ENCODE assay signal across 27 mouse cellular contexts in genomic region chr13:30681866-30682265, GRCm38 (mm10). TPM values are rescaled to one million over a fixed set of nuclear protein-coding genes. Genes with fewer than 3 reads are reported as not detected.
A peak's percentile ranks its signal among the peaks of the same experiment; 100 is the strongest.
DNase-seq lines count a peak whose midpoint lies in the region; ATAC-seq and TF ChIP-seq lines count a peak whose summit lies in the region.
"Had no signal": no experiment of that assay in that cellular context is flagged by ENCODE, and none has a peak within 500 bp of the region (broad histone marks: within the 10 kb centered on the region; RNA-seq: fewer than 3 reads in every experiment).

No protein-coding gene starts in this region.

- H3K36me3 ChIP-seq in CH12.LX (replicated peaks in 1 of 2; ENCODE audit: control insufficient read depth in 1 of 2, insufficient read depth in 1 of 2, low read length in 1 of 2) = peaks cover 11 to 36% of the 10 kb centered on the region in 2 experiments
- H3K36me3 ChIP-seq: forebrain, embryonic 12.5 days; limb, embryonic 10.5 days; limb, embryonic 15.5 days; liver, embryonic 13.5 days; neural tube, embryonic 12.5 days had no signal

- peak overlapping the region; percentile 71 for H3K27ac ChIP-seq in CH12.LX (ENCODE audit: insufficient read depth, low read depth)
- H3K27ac ChIP-seq in embryonic fibroblast, embryonic 13.5 days (ENCODE audit: insufficient read depth, low read length) = peak overlapping the region; percentile 16; the same call in 1 of the 2 replicates
- H3K27ac ChIP-seq: forebrain, embryonic 12.5 days; limb, embryonic 10.5 days; liver, embryonic 13.5 days; neural tube, embryonic 12.5 days had no signal

- TF ChIP-seq CTCF in CH12.LX (conservative IDR thresholded peaks at IDR 0.05 in 1 of 2, IDR thresholded peaks at IDR 0.05 in 1 of 2; ENCODE audit: low read depth in 2 of 2, low read length in 2 of 2) = no peak
- TF ChIP-seq CTCF in embryonic fibroblast, embryonic 13.5 days (IDR thresholded peaks at IDR 0.05; ENCODE audit: borderline replicate concordance, insufficient read depth, low read length) = no peak

- dilution Hi-C loops in CH12.LX (cut with MboI; ENCODE audit: extremely low pct_ligation_motif_present, extremely low pct_unique_long_range_greater_than_20kb, low sequenced_read_pairs) = no loop called here

- TF ChIP-seq RAD21 in CH12.LX (IDR thresholded peaks at IDR 0.05; ENCODE audit: low read depth, low read length) = no peak

- H3K9ac ChIP-seq in CH12.LX (ENCODE audit: insufficient read depth, low read depth) = 0 out of 2 replicates have a peak overlapping the region, but pooled peaks have one; percentile 7
- H3K9ac ChIP-seq: forebrain, embryonic 12.5 days; forebrain, postnatal 0 days; limb, embryonic 15.5 days; liver, embryonic 13.5 days; neural tube, embryonic 12.5 days had no signal

- no peak overlapping the region for H3K4me2 ChIP-seq in CH12.LX (ENCODE audit: insufficient read depth, low read depth, poor library complexity, severe bottlenecking)
- H3K4me2 ChIP-seq: forebrain, embryonic 12.5 days; limb, embryonic 15.5 days; liver, embryonic 13.5 days; midbrain, embryonic 11.5 days; neural tube, embryonic 12.5 days had no signal

- H3K79me2 ChIP-seq in CH12.LX (replicated peaks; ENCODE audit: control insufficient read depth, extremely low read depth, insufficient read depth, poor library complexity, severe bottlenecking) = 0 out of 2 replicates have a peak, but pooled peaks cover 2% of the 10 kb centered on the region

- peaks cover 3% of the 10 kb centered on the region for H3K9me3 ChIP-seq in CH12.LX (replicated peaks; ENCODE audit: low read length)
- H3K9me3 ChIP-seq: forebrain, embryonic 12.5 days; limb, embryonic 10.5 days; limb, embryonic 15.5 days; liver, embryonic 13.5 days; neural tube, embryonic 12.5 days had no signal

- no peak for TF ChIP-seq POLR2A in CH12.LX (IDR thresholded peaks at IDR 0.05; ENCODE audit: low read depth, low read length)
- no peak for TF ChIP-seq POLR2A in embryonic fibroblast, embryonic 13.5 days (IDR thresholded peaks at IDR 0.05; ENCODE audit: low read depth, low read length)

- in situ Hi-C loops in CH12.LX (cut with MboI; ENCODE audit: low pct_ligation_motif_present, low pct_unique_long_range_greater_than_20kb, low sequenced_read_pairs) = no loop called here

- DNase-seq in CD4-positive helper T cell, adult 2 months (ENCODE audit: low read depth, low spot score) = peak; percentile 84
- DNase-seq in CH12.LX (ENCODE audit: extremely low read depth) = no peak
- DNase-seq in cerebellum, postnatal 10 days = no peak
- no peak for DNase-seq in adrenal gland, adult (ENCODE audit: inconsistent age in 2 of 2, low spot score in 1 of 2)
- no peak for DNase-seq in testis, postnatal 10 days (ENCODE audit: low spot score)
- DNase-seq: adrenal gland, postnatal 14 days; cerebellum, adult 11 months; cerebellum, postnatal 14 days; forebrain, postnatal 0 days; gastrocnemius, postnatal 10 days; heart, postnatal 14 days; kidney, adult 9 months; kidney, postnatal 10 days; liver, embryonic 13.5 days; lung, adult 18-20 months; lung, postnatal 10 days; thymus, postnatal 36 days had no signal

- no peak for TF ChIP-seq EP300 in CH12.LX (IDR thresholded peaks at IDR 0.05; ENCODE audit: low read length)

- peak; percentile 45; the same call in 1 of the 2 replicates for ATAC-seq in neutrophil, adult 5-6 weeks (ENCODE audit: extremely low read depth, insufficient number of reproducible peaks, low FRiP score, poor library complexity, severe bottlenecking)
- ATAC-seq: forebrain, postnatal 0 days; hindbrain, embryonic 16.5 days; intestine, embryonic 16.5 days; midbrain, embryonic 16.5 days had no signal

- no peaks in the 10 kb centered on the region for H3K27me3 ChIP-seq in CH12.LX (replicated peaks)
- H3K27me3 ChIP-seq: forebrain, embryonic 12.5 days; limb, embryonic 15.5 days; liver, embryonic 13.5 days; neural tube, embryonic 12.5 days had no signal

- H3K4me1 ChIP-seq in CH12.LX (ENCODE audit: control insufficient read depth in 1 of 2, insufficient read depth in 2 of 2) = peaks cover 53 to 75% of the 10 kb centered on the region in 2 experiments
- no peaks in the 10 kb centered on the region for H3K4me1 ChIP-seq in embryonic fibroblast, embryonic 13.5 days (ENCODE audit: control insufficient read depth, insufficient read depth, low read length)
- H3K4me1 ChIP-seq: forebrain, embryonic 12.5 days; limb, embryonic 10.5 days; limb, embryonic 15.5 days; liver, embryonic 13.5 days; neural tube, embryonic 12.5 days had no signal

- H3K4me3 ChIP-seq in CH12.LX (replicated peaks in 1 of 3; ENCODE audit: low read depth in 2 of 3, low read length in 2 of 3, poor library complexity in 1 of 3) = no peak overlapping the region
- H3K4me3 ChIP-seq in embryonic fibroblast, embryonic 13.5 days (ENCODE audit: insufficient read depth, low read length) = no peak overlapping the region
- H3K4me3 ChIP-seq: forebrain, embryonic 12.5 days; limb, embryonic 10.5 days; limb, embryonic 15.5 days; liver, embryonic 13.5 days; neural tube, embryonic 12.5 days had no signal

TF ChIP-seq in CH12.LX, 34 proteins besides CTCF, POLR2A, EP300 and RAD21:
- TF ChIP-seq USF2 (conservative IDR thresholded peaks at IDR 0.05; ENCODE audit: low read depth, low read length) = no peak
- no peak for TF ChIP-seq MAX (IDR thresholded peaks at IDR 0.05; ENCODE audit: low read length)
- no peak for TF ChIP-seq PAX5 (IDR thresholded peaks at IDR 0.05; ENCODE audit: low read length)
- no peak for TF ChIP-seq MYC (IDR thresholded peaks at IDR 0.05; ENCODE audit: low read depth, low read length)
- no peak for TF ChIP-seq UBTF (IDR thresholded peaks at IDR 0.05; ENCODE audit: low read depth, low read length)
- TF ChIP-seq SIN3A (IDR thresholded peaks at IDR 0.05; ENCODE audit: low read length) = no peak
- no peak for TF ChIP-seq CHD1 (IDR thresholded peaks at IDR 0.05; ENCODE audit: low read depth, low read length)
- no peak for TF ChIP-seq SMC3 (IDR thresholded peaks at IDR 0.05; ENCODE audit: low read depth, low read length)
- TF ChIP-seq IRF4 (IDR thresholded peaks at IDR 0.05; ENCODE audit: low read depth, low read length) = no peak
- TF ChIP-seq ETS1 (conservative IDR thresholded peaks at IDR 0.05; ENCODE audit: low read depth, low read length) = no peak
- no peak for TF ChIP-seq ZKSCAN1 (IDR thresholded peaks at IDR 0.05; ENCODE audit: borderline replicate concordance, low read depth, low read length)
- TF ChIP-seq MAFK (IDR thresholded peaks at IDR 0.05; ENCODE audit: insufficient replicate concordance, low read length) = no peak
- TF ChIP-seq GABPA (IDR thresholded peaks at IDR 0.05; ENCODE audit: insufficient replicate concordance, low read depth, low read length) = no peak

RNA-seq across cellular contexts. Expression of gene Dusp22, which starts 22.1 kb away (rescaled TPM):
- 22.5 and 25.5 TPM in 2 replicates for total RNA-seq in CH12.LX (2012; rRNA removed)
- total RNA-seq in CH12.LX (2014; rRNA removed) = 28.7 and 29.8 TPM in 2 replicates
- 18.0 and 18.5 TPM in 2 replicates for polyA plus RNA-seq in CH12.LX (2012; ENCODE audit: insufficient read length, low read depth)
- 10.5 and 11.9 TPM in 2 replicates for polyA plus RNA-seq in embryonic fibroblast, embryonic 13.5 days (2011; ENCODE audit: insufficient read length, low read depth, missing spikeins)
- 18.5 and 20.6 TPM in 2 replicates for total RNA-seq in neutrophil, adult 5-6 weeks (2017)
